Mouse (Mus musculus) spleen, adult 2 months (tissue): ENCODE data around the gene Aco1.

Experiments used
- CTCF ChIP-seq: fragments of 200-500 bp; IDR thresholded peaks from 2 replicates; pipeline ENCODE4 v1.5.1; 2011; ENCODE audit warnings: mild to moderate bottlenecking, inconsistent platforms; ENCODE audit not compliant: insufficient read depth, insufficient read length, insufficient replicate concordance; ENCODE audit errors: extremely low read depth
- POLR2A ChIP-seq: fragments of 200-500 bp; IDR thresholded peaks from 2 replicates; pipeline ENCODE4 v1.6.1; 2011; ENCODE audit warnings: low read depth, low read length, inconsistent platforms

DNA sequence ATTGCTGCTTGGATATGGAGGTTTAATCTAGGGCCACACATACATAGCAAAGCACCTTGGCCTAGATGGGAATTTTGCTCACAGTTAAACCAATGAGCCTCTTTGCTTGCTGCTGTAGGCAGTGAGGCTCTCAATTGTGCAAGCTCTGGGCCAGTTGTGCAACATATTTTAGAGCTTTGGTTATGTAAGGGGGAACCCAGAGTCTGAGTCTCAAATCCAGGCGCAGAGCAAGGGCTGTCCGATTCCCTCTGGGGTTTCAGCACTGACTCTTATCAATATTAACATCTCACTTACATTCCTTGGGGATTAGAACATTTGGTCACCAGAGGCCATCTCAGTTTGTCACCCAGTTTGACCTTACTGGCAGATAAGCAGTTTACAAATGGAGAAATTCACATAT is 13.3 kb downstream of the Aco1 start:
- TF ChIP-seq CTCF (no peak), POLR2A (no peak)
